16 mouse cellular contexts compared by ENCODE assay signal in genomic region chr8:10855131-10855530, GRCm38 (mm10).
"Had no signal": no experiment of that assay in that cellular context is flagged by ENCODE, and none has a peak within 500 bp of the region (broad histone marks: within the 10 kb centered on the region; RNA-seq: fewer than 3 reads in every experiment).

No protein-coding gene starts in this region.

- H3K4me3 ChIP-seq: limb, embryonic 15.5 days; midbrain, embryonic 10.5 days; midbrain, embryonic 13.5 days; myocyte; neural tube, embryonic 13.5 days; neural tube, embryonic 15.5 days had no signal

- H3K4me2 ChIP-seq: limb, embryonic 15.5 days; lung, embryonic 14.5 days; midbrain, embryonic 13.5 days; neural tube, embryonic 13.5 days; neural tube, embryonic 15.5 days had no signal

- H3K27me3 ChIP-seq: limb, embryonic 15.5 days; midbrain, embryonic 13.5 days; neural tube, embryonic 13.5 days; neural tube, embryonic 15.5 days had no signal

- H3K36me3 ChIP-seq: limb, embryonic 15.5 days; midbrain, embryonic 10.5 days; midbrain, embryonic 13.5 days; neural tube, embryonic 13.5 days; neural tube, embryonic 15.5 days had no signal

- H3K27ac ChIP-seq: limb, embryonic 15.5 days; midbrain, embryonic 13.5 days; neural tube, embryonic 13.5 days; neural tube, embryonic 15.5 days had no signal

- H3K9me3 ChIP-seq: limb, embryonic 15.5 days; midbrain, embryonic 10.5 days; midbrain, embryonic 13.5 days; neural tube, embryonic 13.5 days; neural tube, embryonic 15.5 days had no signal

- DNase-seq: lung, adult 18-20 months; lung, embryonic 14.5 days; lung, postnatal 10 days; lung, postnatal 4 days; right cerebral cortex, postnatal 14 days; spleen, adult 18-20 months; thymus, adult 18-20 months; thymus, postnatal 14 days; thymus, postnatal 36 days had no signal

- H3K4me1 ChIP-seq: limb, embryonic 15.5 days had no signal

- ATAC-seq: midbrain, embryonic 13.5 days; midbrain, embryonic 16.5 days had no signal

- H3K9ac ChIP-seq: limb, embryonic 15.5 days; lung, embryonic 14.5 days; midbrain, embryonic 13.5 days; neural tube, embryonic 13.5 days; neural tube, embryonic 15.5 days had no signal
